Mouse (Mus musculus): Measurements from ENCODE around the gene Shld2.
A peak's percentile ranks its signal among the peaks of the same experiment; 100 is the strongest.
"Not testable (repeated sequence)": the region's sequence is repeated elsewhere in the genome, so short reads cannot be mapped to it uniquely, and the experiment has no call there.

The Shld2 gene

GRCm38 (mm10) chr14:34275225-34275624, 35.1 kb downstream of the Shld2 start:
- DNase-seq, result no peak

- no peak for DNase-seq
Observed at GRCm38 (mm10) chr14:34274141-34274540, 36.2 kb downstream of the Shld2 start.

- DNase-seq, result no peak
Observed at GRCm38 (mm10) chr14:34273280-34273679, 37.0 kb downstream of the Shld2 start.

GRCm38 (mm10) chr14:34268046-34268445, 42.2 kb downstream of the Shld2 start:
- DNase-seq, result no peak

- not testable (repeated sequence) for DNase-seq
Observed at GRCm38 (mm10) chr14:34258525-34258924, 51.8 kb downstream of the Shld2 start.

- DNase-seq, result no peak
Observed at GRCm38 (mm10) chr14:34253261-34253660, 57.0 kb downstream of the Shld2 start.

GRCm38 (mm10) chr14:34252470-34253145, 57.7 kb downstream of the Shld2 start:
- DNase-seq, result no peak

- no peak for DNase-seq
Observed at GRCm38 (mm10) chr14:34240676-34241075, 69.6 kb downstream of the Shld2 start.

- no peak for DNase-seq
Observed at GRCm38 (mm10) chr14:34240263-34240662, 70.0 kb downstream of the Shld2 start.

- DNase-seq, result peak; percentile 62
Observed at GRCm38 (mm10) chr14:34234630-34235380, 75.5 kb downstream of the Shld2 start.

- DNase-seq, result no peak
Observed at GRCm38 (mm10) chr14:34233846-34234245, 76.4 kb downstream of the Shld2 start.

- no peak for DNase-seq
Observed at GRCm38 (mm10) chr14:34232866-34233680, 77.2 kb downstream of the Shld2 start.

GRCm38 (mm10) chr14:34232340-34232739, 78.0 kb downstream of the Shld2 start:
- DNase-seq, result no peak

- no peak for DNase-seq
Observed at GRCm38 (mm10) chr14:34228830-34229506, 81.3 kb downstream of the Shld2 start.

- DNase-seq, result no peak
Observed at GRCm38 (mm10) chr14:34227981-34228380, 82.3 kb downstream of the Shld2 start.

- DNase-seq, result no peak
Observed at GRCm38 (mm10) chr14:34226566-34226965, 83.7 kb downstream of the Shld2 start.

- no peak for DNase-seq
Observed at GRCm38 (mm10) chr14:34225986-34226385, 84.3 kb downstream of the Shld2 start.

- DNase-seq, result no peak
Observed at GRCm38 (mm10) chr14:34223362-34223898, 86.9 kb downstream of the Shld2 start.

GRCm38 (mm10) chr14:34221416-34222077, 88.7 kb downstream of the Shld2 start:
- no peak for DNase-seq

GRCm38 (mm10) chr14:34220426-34220825, 89.9 kb downstream of the Shld2 start:
- DNase-seq, result no peak

- no peak for DNase-seq
Observed at GRCm38 (mm10) chr14:34219786-34220198, 90.5 kb downstream of the Shld2 start.

- DNase-seq, result no peak
Observed at GRCm38 (mm10) chr14:34219295-34219694, 91.0 kb downstream of the Shld2 start, which contains the start of gene Syt15. TSS of gene Syt15 (plus strand) at chr14:34219595.

Data from kidney, adult 18-20 months (tissue).